Mouse (Mus musculus) brain, adult 2 months (tissue): ENCODE data around the gene Vmn1r227.

ENCODE experiments used
- DNase-seq: peaks from one replicate; pipeline ENCODE4 v3.0.0; 2011; ENCODE audit warnings: low read depth, low spot score

Vmn1r227 gene

DNA sequence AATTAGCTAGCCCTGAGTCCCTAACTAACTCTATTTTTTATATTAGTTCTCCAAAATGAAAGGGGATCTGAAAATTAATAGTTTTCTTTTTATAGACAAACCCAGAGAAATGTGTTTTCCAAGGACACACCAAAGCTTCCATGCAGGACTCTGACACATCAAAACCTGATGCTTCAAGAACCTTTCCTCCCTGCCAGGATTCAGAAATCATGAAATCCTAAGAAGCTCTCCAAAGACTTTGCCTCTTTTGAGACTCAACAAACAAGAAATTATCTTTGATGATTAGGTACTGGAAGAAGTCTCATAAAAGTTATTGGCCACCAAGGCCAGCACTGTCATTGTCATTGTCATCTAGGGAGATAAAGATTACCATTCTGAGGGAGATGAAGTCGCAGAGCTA lies at the start of gene Vmn1r227:
Gene Vmn1r227 (plus strand): TSS at position 301 of the 400 bp plus-strand sequence.
- DNase-seq, result no peak

DNA sequence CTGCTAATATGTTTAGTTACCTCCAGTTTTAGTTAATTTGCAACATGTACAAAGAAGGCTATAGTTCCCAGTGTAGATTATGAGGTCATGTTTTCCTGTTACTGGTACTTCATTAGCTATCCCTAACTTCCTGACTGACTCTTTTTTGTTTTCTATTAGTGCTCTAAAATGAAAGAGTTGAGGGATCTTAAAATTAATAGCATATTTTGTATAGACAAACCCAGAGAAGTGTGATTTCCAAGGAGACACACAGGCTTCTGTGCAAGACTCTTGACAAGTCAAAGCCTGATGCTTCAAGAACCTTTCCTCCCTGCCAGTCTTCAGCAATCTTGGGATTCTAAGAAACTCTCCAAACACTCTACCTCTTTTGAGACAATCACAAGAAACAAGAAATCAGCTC lies 47.1 kb upstream of the Vmn1r227 start, which contains the start of gene Vmn1r226:
Gene Vmn1r226 (plus strand): TSS at position 301 of the 400 bp plus-strand sequence.
- no peak for DNase-seq

DNA sequence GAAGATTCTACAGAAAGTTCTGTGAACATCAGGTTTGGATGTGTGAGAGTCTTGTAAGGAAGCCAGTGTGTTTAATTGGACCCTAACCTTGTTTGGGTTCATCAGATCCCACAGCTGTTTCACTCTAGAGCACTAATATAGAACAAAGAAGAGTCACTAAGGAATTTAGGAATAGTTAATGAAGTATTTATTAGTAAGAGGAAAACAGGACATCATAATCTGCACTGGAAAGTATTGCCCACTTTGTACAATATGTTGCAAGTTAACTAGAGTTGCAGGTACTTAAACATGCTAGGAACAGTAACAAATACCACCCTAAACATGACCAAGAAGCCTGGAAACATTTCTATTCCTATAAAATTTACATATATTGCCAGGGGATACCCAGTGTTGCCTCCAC lies 56.4 kb downstream of the Vmn1r227 start, which contains the start of gene Vmn1r228:
Gene Vmn1r228 (minus strand): TSS at position 101 of the 400 bp plus-strand sequence.
- no peak for DNase-seq
